Mouse (Mus musculus): ENCODE measurements around the gene Dram2.

- TF ChIP-seq EP300 (IDR thresholded peaks at IDR 0.05; ENCODE audit: low read depth) (no peak), CTCF (IDR thresholded peaks at IDR 0.05; ENCODE audit: low read depth) (no peak)
These were observed 70.5 kb downstream of the Dram2 start for GRCm38 (mm10) chr3:106618103-106618502.
